Mouse (Mus musculus): ENCODE measurements around the gene Map3k20.

DNA sequence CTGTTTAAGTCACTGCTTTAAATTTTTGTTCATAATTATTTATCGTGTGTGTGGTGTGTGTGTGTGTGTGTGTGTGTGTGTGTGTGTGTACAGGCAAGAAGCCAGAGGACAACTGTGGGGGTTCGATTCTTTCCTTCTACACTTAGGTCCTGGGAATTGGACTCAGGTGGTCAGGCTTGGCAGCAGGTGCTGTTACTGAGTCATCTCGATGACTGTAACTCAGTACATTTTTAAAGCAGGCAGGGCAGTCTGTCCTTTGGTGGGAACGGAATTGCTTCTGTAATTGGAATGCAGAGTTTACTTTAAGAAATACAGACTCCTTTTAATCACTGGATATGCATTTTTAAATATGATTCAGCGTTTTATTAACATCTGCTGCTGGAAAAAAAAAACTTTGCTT, 22.9 kb downstream of the Map3k20 start:
- TF ChIP-seq CTCF (IDR thresholded peaks at IDR 0.05; ENCODE audit: control insufficient read depth, insufficient read depth, low read length) (no peak), POLR2A (IDR thresholded peaks at IDR 0.05; ENCODE audit: borderline replicate concordance, control insufficient read depth, low read depth, low read length) (no peak)

Data from bone marrow, adult 2 months (tissue).